Mouse (Mus musculus): ENCODE data around the gene Vmn1r12. TPM values are rescaled to one million over a fixed set of nuclear protein-coding genes. Genes with fewer than 3 reads are reported as not detected.
"Not testable (repeated sequence)": the region's sequence is repeated elsewhere in the genome, so short reads cannot be mapped to it uniquely, and the experiment has no call there.

Vmn1r12 gene
- total RNA-seq (2015; ENCODE audit: low replicate concordance) (not detected in 2 replicates), total RNA-seq (2017; ENCODE audit: low replicate concordance) (not detected in 2 replicates)

DNA sequence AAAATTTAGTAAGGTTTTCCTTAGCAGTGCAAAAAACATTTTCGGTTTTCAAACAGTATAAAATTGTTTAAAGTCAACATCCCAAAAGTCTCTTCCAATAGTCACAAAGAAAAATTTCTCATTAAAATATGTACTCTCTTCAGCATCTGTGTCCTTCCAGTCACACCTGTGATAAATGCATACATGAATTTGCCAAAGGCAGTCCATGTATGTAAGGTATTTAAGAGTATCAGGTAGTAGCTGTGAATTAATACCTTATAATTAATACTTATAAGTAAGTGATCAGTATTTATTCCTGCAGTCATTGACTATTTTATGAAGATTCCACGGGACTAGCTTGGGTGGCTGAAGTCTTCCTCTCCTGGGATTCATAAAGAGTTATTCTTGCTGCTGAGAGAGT lies at the start of gene Vmn1r12:
Gene Vmn1r12, plus strand, starts transcription at position 301 of the 400 bp plus-strand sequence.
- ATAC-seq (replicated peaks; ENCODE audit: low FRiP score, poor library complexity, severe bottlenecking): no peak

- no peak for ATAC-seq (replicated peaks; ENCODE audit: low FRiP score, poor library complexity, severe bottlenecking)
Measured at GRCm38 (mm10) chr6:57109154-57109553, 47.6 kb upstream of the Vmn1r12 start, which contains the start of gene Vmn1r10. Gene Vmn1r10, plus strand, starts transcription at chr6:57109454.

DNA sequence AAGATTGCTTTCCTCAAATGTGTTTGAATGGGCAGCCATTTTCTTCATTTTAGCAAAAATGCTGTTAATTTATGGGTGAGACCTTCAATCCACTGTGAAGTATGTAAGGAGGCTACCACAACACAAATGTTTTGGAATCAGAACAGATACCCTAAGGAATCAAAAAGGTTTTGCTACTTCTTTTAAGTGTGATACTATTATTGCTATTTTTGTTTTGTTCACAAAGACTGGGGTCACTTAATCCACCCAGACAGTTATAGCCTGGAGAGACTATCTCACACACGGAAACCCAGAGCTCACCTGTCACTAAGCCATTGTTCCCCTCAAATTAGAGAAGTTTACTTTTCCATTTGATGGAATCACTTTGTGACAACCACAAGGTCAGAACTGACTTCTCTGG lies 23.6 kb upstream of the Vmn1r12 start, which contains the start of gene Vmn1r11:
Gene Vmn1r11, plus strand, starts transcription at position 301 of the 400 bp plus-strand sequence.
- ATAC-seq (replicated peaks; ENCODE audit: low FRiP score, poor library complexity, severe bottlenecking): no peak

- not testable (repeated sequence) for ATAC-seq (replicated peaks; ENCODE audit: low FRiP score, poor library complexity, severe bottlenecking)
Measured at GRCm38 (mm10) chr6:57190016-57190415, 33.3 kb downstream of the Vmn1r12 start.

DNA sequence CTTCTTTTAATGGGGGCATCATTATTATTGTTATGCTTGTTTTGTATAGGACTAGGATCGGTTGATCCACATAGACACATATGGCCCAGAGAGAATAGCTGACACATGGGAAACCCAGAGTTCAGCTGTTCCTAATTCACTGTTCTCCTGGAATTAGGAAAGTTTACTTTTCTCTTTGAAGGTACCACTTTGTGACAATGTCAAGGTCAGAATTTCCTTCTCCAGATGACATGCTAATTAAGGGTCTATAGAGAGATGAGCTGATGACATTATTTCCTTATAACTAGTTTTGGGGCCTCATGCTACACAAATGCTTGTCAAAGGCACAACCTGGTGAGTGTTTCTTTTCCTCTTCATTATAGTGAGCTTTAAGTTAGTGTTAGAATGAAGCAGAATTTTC lies 46.3 kb downstream of the Vmn1r12 start, which contains the start of gene Vmn1r13:
Gene Vmn1r13, plus strand, starts transcription at position 301 of the 400 bp plus-strand sequence.
- ATAC-seq (replicated peaks; ENCODE audit: low FRiP score, poor library complexity, severe bottlenecking): not testable (repeated sequence)

Other genes starting within 250 kb of the Vmn1r12 start
- 371 and 463 TPM in 2 replicates for gene Nt5c3, start 233.0 kb upstream of the Vmn1r12 start, total RNA-seq (2015; ENCODE audit: low replicate concordance)
- 280 and 388 TPM in 2 replicates for gene Nt5c3, start 233.0 kb upstream of the Vmn1r12 start, total RNA-seq (2017; ENCODE audit: low replicate concordance)
- gene Vmn1r4, start 232.9 kb upstream of the Vmn1r12 start, total RNA-seq (2015; ENCODE audit: low replicate concordance): 2.2 TPM in 1 of 2 replicates, not detected in the other
- 0.30 TPM in 1 of 2 replicates, not detected in the other for gene Vmn1r4, start 232.9 kb upstream of the Vmn1r12 start, total RNA-seq (2017; ENCODE audit: low replicate concordance)
- not detected in 2 replicates for gene Vmn1r5, start 186.6 kb upstream of the Vmn1r12 start, total RNA-seq (2015; ENCODE audit: low replicate concordance)
- gene Vmn1r5, start 186.6 kb upstream of the Vmn1r12 start, total RNA-seq (2017; ENCODE audit: low replicate concordance): not detected in 2 replicates
- not detected in 2 replicates for gene Vmn1r6, start 159.7 kb upstream of the Vmn1r12 start, total RNA-seq (2015; ENCODE audit: low replicate concordance)
- not detected in 2 replicates for gene Vmn1r6, start 159.7 kb upstream of the Vmn1r12 start, total RNA-seq (2017; ENCODE audit: low replicate concordance)
- gene Vmn1r7, start 131.6 kb upstream of the Vmn1r12 start, total RNA-seq (2015; ENCODE audit: low replicate concordance): not detected in 2 replicates
- not detected in 2 replicates for gene Vmn1r7, start 131.6 kb upstream of the Vmn1r12 start, total RNA-seq (2017; ENCODE audit: low replicate concordance)
- not detected in 2 replicates for gene Vmn1r8, start 124.6 kb upstream of the Vmn1r12 start, total RNA-seq (2015; ENCODE audit: low replicate concordance)
- 0.39 TPM in 1 of 2 replicates, not detected in the other for gene Vmn1r8, start 124.6 kb upstream of the Vmn1r12 start, total RNA-seq (2017; ENCODE audit: low replicate concordance)
- gene Vmn1r9, start 90.1 kb upstream of the Vmn1r12 start, total RNA-seq (2015; ENCODE audit: low replicate concordance): not detected in 2 replicates
- not detected in 2 replicates for gene Vmn1r9, start 90.1 kb upstream of the Vmn1r12 start, total RNA-seq (2017; ENCODE audit: low replicate concordance)
- not detected in 2 replicates for gene Vmn1r10, start 47.5 kb upstream of the Vmn1r12 start, total RNA-seq (2015; ENCODE audit: low replicate concordance)
- not detected in 2 replicates for gene Vmn1r10, start 47.5 kb upstream of the Vmn1r12 start, total RNA-seq (2017; ENCODE audit: low replicate concordance)
- gene Vmn1r11, start 23.5 kb upstream of the Vmn1r12 start, total RNA-seq (2015; ENCODE audit: low replicate concordance): not detected in 2 replicates
- not detected in 2 replicates for gene Vmn1r11, start 23.5 kb upstream of the Vmn1r12 start, total RNA-seq (2017; ENCODE audit: low replicate concordance)
- not detected in 2 replicates for gene Vmn1r13, start 46.4 kb downstream of the Vmn1r12 start, total RNA-seq (2015; ENCODE audit: low replicate concordance)
- gene Vmn1r13, start 46.4 kb downstream of the Vmn1r12 start, total RNA-seq (2017; ENCODE audit: low replicate concordance): not detected in 2 replicates
- not detected in 2 replicates for gene Vmn1r14, start 74.8 kb downstream of the Vmn1r12 start, total RNA-seq (2015; ENCODE audit: low replicate concordance)
- not detected in 2 replicates for gene Vmn1r14, start 74.8 kb downstream of the Vmn1r12 start, total RNA-seq (2017; ENCODE audit: low replicate concordance)
- gene Vmn1r15, start 101.0 kb downstream of the Vmn1r12 start, total RNA-seq (2015; ENCODE audit: low replicate concordance): not detected in 2 replicates
- not detected in 2 replicates for gene Vmn1r15, start 101.0 kb downstream of the Vmn1r12 start, total RNA-seq (2017; ENCODE audit: low replicate concordance)
- gene Vmn1r16, start 172.6 kb downstream of the Vmn1r12 start, total RNA-seq (2015; ENCODE audit: low replicate concordance): not detected in 2 replicates
- not detected in 2 replicates for gene Vmn1r16, start 172.6 kb downstream of the Vmn1r12 start, total RNA-seq (2017; ENCODE audit: low replicate concordance)
- not detected in 2 replicates for gene Vmn1r17, start 206.8 kb downstream of the Vmn1r12 start, total RNA-seq (2015; ENCODE audit: low replicate concordance)
- not detected in 2 replicates for gene Vmn1r17, start 206.8 kb downstream of the Vmn1r12 start, total RNA-seq (2017; ENCODE audit: low replicate concordance)
- gene Vmn1r18, start 238.9 kb downstream of the Vmn1r12 start, total RNA-seq (2015; ENCODE audit: low replicate concordance): not detected in 2 replicates
- not detected in 2 replicates for gene Vmn1r18, start 238.9 kb downstream of the Vmn1r12 start, total RNA-seq (2017; ENCODE audit: low replicate concordance)
- gene Vmn1r19, start 246.9 kb downstream of the Vmn1r12 start, total RNA-seq (2015; ENCODE audit: low replicate concordance): not detected in 2 replicates
- not detected in 2 replicates for gene Vmn1r19, start 246.9 kb downstream of the Vmn1r12 start, total RNA-seq (2017; ENCODE audit: low replicate concordance)

All from erythroid progenitor cell, adult 5-6 weeks (primary cell).